Mouse (Mus musculus) heart, embryonic 12.5 days (tissue): ENCODE measurements around the gene Muc5ac. TPM values are rescaled to one million over a fixed set of nuclear protein-coding genes. Genes with fewer than 3 reads are reported as not detected.
"Not testable (repeated sequence)": the region's sequence is repeated elsewhere in the genome, so short reads cannot be mapped to it uniquely, and the experiment has no call there.

Experiments used
- ATAC-seq: fragments of 200-750 bp; cut with Nextera tagmentation; 2 replicates; pipeline ENCODE4 v1.8.0; 2017; ENCODE audit warnings: moderate TSS enrichment, moderate library complexity; ENCODE audit not compliant: insufficient number of reproducible peaks, low FRiP score
- H3K27ac ChIP-seq: fragments of 300-500 bp; sonication (generic); 2 replicates; pipeline ENCODE4 v1.5.1; 2016; ENCODE audit warnings: mild to moderate bottlenecking, moderate library complexity; ENCODE audit not compliant: poor library complexity, severe bottlenecking
- H3K27me3 ChIP-seq: fragments of 300-500 bp; sonication (generic); replicated peaks from 2 replicates; pipeline ENCODE4 v1.6.1; 2016; ENCODE audit warnings: mild to moderate bottlenecking, moderate library complexity
- H3K36me3 ChIP-seq: fragments of 300-500 bp; sonication (generic); 2 replicates; pipeline ENCODE4 v1.6.1; 2016; ENCODE audit warnings: mild to moderate bottlenecking, moderate library complexity
- H3K4me1 ChIP-seq: fragments of 300-500 bp; sonication (generic); replicated peaks from 2 replicates; pipeline ENCODE4 v1.6.1; 2016; ENCODE audit warnings: mild to moderate bottlenecking
- H3K4me2 ChIP-seq: fragments of 300-500 bp; sonication (generic); 2 replicates; pipeline ENCODE4 v1.6.1; 2016; ENCODE audit warnings: mild to moderate bottlenecking, moderate library complexity
- H3K4me3 ChIP-seq: fragments of 300-500 bp; sonication (generic); 2 replicates; pipeline ENCODE4 v1.5.1; 2016; ENCODE audit warnings: mild to moderate bottlenecking
- H3K9ac ChIP-seq: fragments of 300-500 bp; sonication (generic); 2 replicates; pipeline ENCODE4 v1.6.1; 2016; ENCODE audit warnings: mild to moderate bottlenecking, moderate library complexity
- H3K9me3 ChIP-seq: fragments of 300-500 bp; sonication (generic); replicated peaks from 2 replicates; pipeline ENCODE4 v1.6.1; 2016; ENCODE audit warnings: mild to moderate bottlenecking, moderate library complexity
- WGBS: fragments of 180-500 bp; shearing (Covaris S2); methylation state at CpG from one replicate; pipeline ENCODE4 v1.1.7; 2016; 5-methylcytosine and 5-hydroxymethylcytosine counted together
- polyA plus RNA-seq: library from polyadenylated mRNA; unstranded; fragments of >200 nt; fragmentation: Nextera tagmentation; extraction: Ambion mirVana; gene quantifications from 2 replicates; pipeline ENCODE4 v1.2.1, GENCODE M21; 2016

The Muc5ac gene
- polyA plus RNA-seq, 1 experiment from 2014 or later, result not detected

DNA sequence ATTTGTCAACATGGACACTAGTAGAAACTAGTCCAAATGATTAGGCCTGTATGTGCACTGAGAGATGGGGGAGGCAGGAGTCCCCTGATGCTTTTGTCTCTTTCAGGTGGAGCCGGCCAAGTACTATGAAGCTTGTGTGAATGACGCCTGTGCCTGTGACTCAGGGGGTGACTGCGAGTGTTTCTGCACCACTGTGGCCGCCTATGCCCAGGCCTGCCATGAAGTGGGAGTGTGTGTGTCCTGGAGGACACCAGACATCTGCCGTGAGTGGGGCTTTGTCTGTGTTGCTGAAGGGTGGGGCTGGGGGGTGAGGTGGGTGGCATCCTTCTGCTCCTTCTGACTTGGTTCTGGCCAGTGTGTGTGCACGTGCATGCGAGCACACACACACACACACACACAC, 14.4 kb downstream of the Muc5ac start:
- no peak for ATAC-seq
- H3K4me2 ChIP-seq, result no peak overlapping the region
- no peaks in the 10 kb centered on the region for H3K36me3 ChIP-seq
- peaks cover 13% of the 10 kb centered on the region for H3K9me3 ChIP-seq
- peaks cover 15% of the 10 kb centered on the region; the same call in 1 of the 2 replicates for H3K27me3 ChIP-seq
- 82% methylated on average over 7 of the region's 7 CpGs for WGBS
- no peak overlapping the region for H3K9ac ChIP-seq
- no peaks in the 10 kb centered on the region for H3K4me1 ChIP-seq
- H3K4me3 ChIP-seq, result no peak overlapping the region
- H3K27ac ChIP-seq, result no peak overlapping the region

DNA sequence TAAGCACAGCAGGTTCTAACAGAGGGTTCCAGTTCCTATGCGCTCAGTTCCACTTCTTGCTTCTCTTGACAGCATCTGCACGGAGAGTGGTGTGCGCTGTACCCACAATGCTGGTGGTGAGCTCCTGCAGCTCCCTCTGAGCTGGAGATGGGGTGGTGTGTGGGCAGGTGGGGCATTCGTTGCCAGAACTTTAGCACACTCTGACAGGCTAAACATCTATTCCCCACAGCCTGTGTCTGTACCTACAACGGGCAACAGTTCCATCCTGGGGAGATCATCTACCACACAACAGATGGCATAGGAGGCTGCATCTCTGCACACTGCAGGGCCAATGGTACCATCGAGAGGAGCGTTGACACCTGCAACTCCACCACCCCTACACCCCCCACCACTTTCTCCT, 16.6 kb downstream of the Muc5ac start:
- no peaks in the 10 kb centered on the region for H3K4me1 ChIP-seq
- H3K9me3 ChIP-seq, result no peaks in the 10 kb centered on the region
- no peak overlapping the region for H3K4me2 ChIP-seq
- no peak overlapping the region for H3K27ac ChIP-seq
- H3K36me3 ChIP-seq, result no peaks in the 10 kb centered on the region
- no peak overlapping the region for H3K9ac ChIP-seq
- H3K27me3 ChIP-seq, result peaks cover 15% of the 10 kb centered on the region; the same call in 1 of the 2 replicates
- ATAC-seq, result no peak
- H3K4me3 ChIP-seq, result no peak overlapping the region
- WGBS, result 77% methylated on average over 7 of the region's 7 CpGs

DNA sequence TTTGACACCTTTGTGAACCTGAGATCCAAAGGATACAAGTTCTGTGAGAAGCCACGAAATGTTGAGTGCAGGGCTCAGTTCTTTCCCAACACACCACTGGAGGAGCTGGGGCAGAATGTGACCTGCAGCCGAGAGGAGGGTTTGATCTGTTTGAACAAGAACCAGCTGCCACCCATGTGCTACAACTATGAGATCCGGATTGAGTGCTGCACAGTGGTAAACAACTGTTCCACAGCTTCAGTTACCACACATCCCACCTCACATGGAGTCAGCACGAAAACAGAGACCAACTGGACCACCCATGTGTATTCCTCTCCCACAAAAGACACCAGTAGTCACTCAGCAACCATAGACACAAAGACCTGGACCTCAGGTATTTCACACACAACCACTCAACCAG, 19.1 kb downstream of the Muc5ac start:
- no CpG with 5 or more reads among the region's 4 CpGs for WGBS
- ATAC-seq, H3K9me3 ChIP-seq: not testable (repeated sequence)

DNA sequence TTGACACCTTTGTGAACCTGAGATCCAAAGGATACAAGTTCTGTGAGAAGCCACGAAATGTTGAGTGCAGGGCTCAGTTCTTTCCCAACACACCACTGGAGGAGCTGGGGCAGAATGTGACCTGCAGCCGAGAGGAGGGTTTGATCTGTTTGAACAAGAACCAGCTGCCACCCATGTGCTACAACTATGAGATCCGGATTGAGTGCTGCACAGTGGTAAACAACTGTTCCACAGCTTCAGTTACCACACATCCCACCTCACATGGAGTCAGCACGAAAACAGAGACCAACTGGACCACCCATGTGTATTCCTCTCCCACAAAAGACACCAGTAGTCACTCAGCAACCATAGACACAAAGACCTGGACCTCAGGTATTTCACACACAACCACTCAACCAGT, 21.2 kb downstream of the Muc5ac start:
- H3K4me1 ChIP-seq, H3K9me3 ChIP-seq, H3K4me3 ChIP-seq, H3K27ac ChIP-seq, H3K9ac ChIP-seq, ATAC-seq, H3K4me2 ChIP-seq, H3K36me3 ChIP-seq: not testable (repeated sequence)
- no CpG with 5 or more reads among the region's 4 CpGs for WGBS
- 0 out of 2 replicates have a peak, but pooled peaks cover 11% of the 10 kb centered on the region for H3K27me3 ChIP-seq

More for the DNA sequence above, 19.1 kb downstream of the Muc5ac start:
- not testable (repeated sequence) for H3K9ac ChIP-seq, H3K36me3 ChIP-seq, H3K27ac ChIP-seq, H3K4me2 ChIP-seq, H3K4me3 ChIP-seq, H3K4me1 ChIP-seq
- H3K27me3 ChIP-seq, result 0 out of 2 replicates have a peak, but pooled peaks cover 14% of the 10 kb centered on the region

DNA sequence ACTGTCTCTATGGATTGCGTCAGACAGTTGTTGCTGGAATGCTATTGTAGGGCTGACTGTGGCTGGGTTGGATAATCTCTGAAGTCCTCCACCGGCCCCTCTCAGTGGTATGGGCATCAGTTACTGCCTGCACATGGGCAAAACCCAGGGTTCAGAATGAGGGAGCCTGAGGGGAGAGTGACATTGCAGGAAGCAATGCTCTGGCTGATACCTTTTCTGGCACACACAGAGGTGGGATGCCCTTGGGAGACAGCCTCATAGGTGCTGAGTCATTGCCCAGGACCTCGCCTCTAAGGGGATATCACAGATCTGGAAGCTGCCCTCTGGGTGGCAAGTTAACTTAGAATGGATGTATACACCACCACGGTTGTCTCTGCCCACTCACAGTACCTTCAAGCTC, 24.5 kb downstream of the Muc5ac start:
- Histone ChIP-seq H3K4me1 (no peaks in the 10 kb centered on the region), H3K27ac (no peak overlapping the region), H3K27me3 (no peaks in the 10 kb centered on the region), H3K9ac (no peak overlapping the region), H3K4me3 (no peak overlapping the region), H3K36me3 (no peaks in the 10 kb centered on the region), H3K4me2 (no peak overlapping the region), H3K9me3 (no peaks in the 10 kb centered on the region)
- no peak for ATAC-seq
- 70% methylated on average over 4 of the region's 4 CpGs for WGBS

DNA sequence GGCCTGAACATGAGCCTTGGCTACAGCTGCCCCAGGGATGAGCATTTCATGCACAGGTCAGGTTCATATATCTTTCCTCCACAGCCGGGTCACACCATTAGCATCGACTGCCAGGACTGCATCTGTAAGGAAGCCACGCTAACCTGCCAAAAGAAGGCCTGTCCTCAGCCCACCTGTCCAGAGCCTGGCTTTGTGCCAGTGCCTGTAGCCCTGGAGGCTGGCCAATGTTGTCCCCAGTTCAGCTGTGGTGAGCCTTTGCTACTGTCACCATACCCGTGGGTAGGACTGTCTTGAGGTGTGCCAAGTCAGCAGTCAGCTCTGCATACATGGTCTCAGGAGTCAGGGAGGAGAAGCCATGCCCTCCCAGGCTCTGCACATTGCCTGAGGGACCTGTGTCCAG, 26.6 kb downstream of the Muc5ac start:
- H3K9ac ChIP-seq, result no peak overlapping the region
- no peaks in the 10 kb centered on the region for H3K9me3 ChIP-seq
- no peaks in the 10 kb centered on the region for H3K27me3 ChIP-seq
- H3K4me3 ChIP-seq, result no peak overlapping the region
- no peaks in the 10 kb centered on the region for H3K4me1 ChIP-seq
- H3K4me2 ChIP-seq, result no peak overlapping the region
- ATAC-seq, result no peak
- no peaks in the 10 kb centered on the region for H3K36me3 ChIP-seq
- H3K27ac ChIP-seq, result no peak overlapping the region
- 74% methylated on average over 4 of the region's 4 CpGs for WGBS

DNA sequence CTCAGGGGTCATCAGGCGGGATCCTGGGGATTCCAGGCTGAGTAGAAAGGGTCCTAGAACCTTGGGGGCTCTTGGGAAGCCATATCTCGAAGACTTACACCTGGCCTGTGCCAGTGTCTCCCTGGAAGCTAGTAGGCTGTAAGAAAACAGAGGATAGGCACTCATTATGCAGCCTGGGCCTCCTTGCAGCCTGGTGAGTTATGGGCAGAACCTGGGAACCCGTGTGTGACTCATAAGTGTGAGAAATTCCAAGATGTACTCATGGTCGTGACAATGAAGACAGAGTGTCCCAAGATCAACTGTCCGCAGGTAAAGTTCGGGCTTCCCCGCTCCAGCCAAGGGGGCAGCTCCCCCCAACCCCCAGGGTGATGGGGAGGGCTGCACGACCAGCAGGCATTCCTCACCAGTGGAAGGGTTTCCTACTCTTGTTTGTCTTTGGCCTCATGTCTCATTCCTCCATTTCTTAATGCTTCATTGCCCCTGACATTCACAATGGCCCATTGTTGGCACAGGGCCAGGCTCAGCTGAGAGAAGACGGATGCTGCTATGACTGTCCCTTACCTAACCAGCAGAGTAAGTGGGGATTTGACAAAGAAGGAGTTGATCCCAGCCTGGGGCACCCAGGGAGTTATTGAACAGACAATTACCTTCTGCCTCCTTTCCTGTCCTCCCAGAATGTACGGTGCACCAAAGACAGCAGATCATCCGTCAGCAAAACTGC, 28.7 kb downstream of the Muc5ac start:
- Histone ChIP-seq H3K36me3 (no peaks in the 10 kb centered on the region), H3K9ac (no peak overlapping the region), H3K27ac (no peak overlapping the region), H3K27me3 (no peaks in the 10 kb centered on the region), H3K4me1 (no peaks in the 10 kb centered on the region), H3K4me2 (no peak overlapping the region), H3K4me3 (no peak overlapping the region), H3K9me3 (no peaks in the 10 kb centered on the region)
- WGBS, result 75% methylated on average over 11 of the region's 11 CpGs
- no peak for ATAC-seq

DNA sequence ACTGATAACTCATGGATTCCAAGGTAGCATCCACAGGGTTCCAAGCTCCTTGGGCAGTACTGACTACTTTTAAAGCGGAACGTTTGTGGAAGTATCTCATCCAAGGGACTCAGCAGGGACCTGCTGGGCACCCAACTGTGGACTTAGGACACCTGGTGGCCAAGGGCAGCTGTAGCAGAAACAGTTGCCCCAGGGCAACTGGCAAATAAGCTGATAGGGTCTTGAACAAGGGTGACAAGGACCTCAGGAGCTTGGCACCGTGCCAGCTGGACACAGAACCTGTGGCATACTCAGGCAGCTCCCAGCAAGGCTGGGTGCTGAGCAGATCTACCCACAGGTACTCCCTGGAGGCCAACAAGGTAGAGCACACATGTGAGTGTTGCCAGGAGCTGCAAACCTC, 29.5 kb downstream of the Muc5ac start:
- Histone ChIP-seq H3K36me3 (no peaks in the 10 kb centered on the region), H3K4me1 (no peaks in the 10 kb centered on the region), H3K4me2 (no peak overlapping the region), H3K27me3 (no peaks in the 10 kb centered on the region), H3K27ac (no peak overlapping the region), H3K9me3 (no peaks in the 10 kb centered on the region), H3K4me3 (no peak overlapping the region), H3K9ac (no peak overlapping the region)
- ATAC-seq, result no peak
- WGBS, result 74% methylated on average over 3 of the region's 3 CpGs

DNA sequence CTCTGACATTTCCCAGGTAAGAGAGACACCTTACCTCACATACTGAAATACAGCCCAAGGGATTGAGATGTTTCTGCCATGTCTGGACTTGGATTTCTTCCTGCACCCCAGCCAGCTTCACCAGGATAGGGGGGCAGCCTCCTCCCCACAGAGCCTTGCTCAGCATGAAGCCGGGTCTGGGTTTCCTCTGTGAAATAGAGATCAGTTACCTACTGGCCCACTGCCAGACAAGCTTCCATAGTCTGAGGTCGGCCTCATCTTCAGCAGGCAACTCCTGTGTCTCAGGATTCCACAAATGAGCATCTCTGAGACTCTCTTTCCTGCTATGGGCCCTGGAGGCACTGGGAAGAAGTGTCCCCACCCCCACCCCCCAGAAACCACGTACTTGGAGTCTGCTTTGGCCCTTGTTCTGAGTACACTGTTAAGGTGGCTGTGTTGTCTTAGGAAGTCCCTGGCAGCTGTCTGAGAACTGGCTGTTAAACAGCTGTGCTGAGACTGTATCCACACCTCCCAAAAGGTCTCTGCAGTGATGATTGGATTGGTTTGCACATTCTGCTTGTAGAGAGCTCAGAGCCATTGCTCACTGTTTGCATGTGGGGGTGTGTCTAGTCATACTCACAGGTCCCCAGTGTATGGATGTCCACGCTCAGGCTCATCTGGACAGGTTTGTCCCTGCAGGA, 34.0 kb downstream of the Muc5ac start:
- no peak overlapping the region for H3K4me3 ChIP-seq
- no peak overlapping the region for H3K4me2 ChIP-seq
- no peaks in the 10 kb centered on the region for H3K9me3 ChIP-seq
- H3K36me3 ChIP-seq, result no peaks in the 10 kb centered on the region
- peaks cover 7% of the 10 kb centered on the region for H3K27me3 ChIP-seq
- H3K27ac ChIP-seq, result no peak overlapping the region
- no peak overlapping the region for H3K9ac ChIP-seq
- no peaks in the 10 kb centered on the region for H3K4me1 ChIP-seq
- ATAC-seq, result no peak
- WGBS, result 49% methylated on average over 4 of the region's 4 CpGs

DNA sequence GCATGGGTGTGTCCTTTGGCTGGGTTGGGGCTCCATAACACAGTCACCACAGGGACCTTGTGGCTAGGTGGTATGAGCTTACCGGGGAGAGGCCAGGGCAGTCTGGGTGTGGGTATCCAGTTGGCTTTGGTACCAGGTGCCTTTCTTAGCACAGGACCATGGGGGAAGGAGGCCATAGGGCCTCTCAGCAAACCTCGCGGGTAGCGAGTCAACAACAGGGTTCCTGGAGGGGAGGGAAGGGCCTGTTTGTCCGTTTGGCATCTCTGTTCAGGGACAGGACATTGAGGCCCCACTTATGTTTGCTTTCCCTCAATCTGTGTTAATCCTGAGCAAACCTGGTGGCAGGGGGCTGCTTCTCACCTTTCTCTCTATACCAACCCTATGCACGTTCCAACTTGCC, 34.9 kb downstream of the Muc5ac start:
- no peak for ATAC-seq
- Histone ChIP-seq H3K4me3 (no peak overlapping the region), H3K4me1 (no peaks in the 10 kb centered on the region), H3K27ac (no peak overlapping the region), H3K36me3 (no peaks in the 10 kb centered on the region), H3K4me2 (no peak overlapping the region), H3K9ac (no peak overlapping the region), H3K9me3 (no peaks in the 10 kb centered on the region), H3K27me3 (peaks cover 7% of the 10 kb centered on the region)
- WGBS, result 74% methylated on average over 6 of the region's 6 CpGs

DNA sequence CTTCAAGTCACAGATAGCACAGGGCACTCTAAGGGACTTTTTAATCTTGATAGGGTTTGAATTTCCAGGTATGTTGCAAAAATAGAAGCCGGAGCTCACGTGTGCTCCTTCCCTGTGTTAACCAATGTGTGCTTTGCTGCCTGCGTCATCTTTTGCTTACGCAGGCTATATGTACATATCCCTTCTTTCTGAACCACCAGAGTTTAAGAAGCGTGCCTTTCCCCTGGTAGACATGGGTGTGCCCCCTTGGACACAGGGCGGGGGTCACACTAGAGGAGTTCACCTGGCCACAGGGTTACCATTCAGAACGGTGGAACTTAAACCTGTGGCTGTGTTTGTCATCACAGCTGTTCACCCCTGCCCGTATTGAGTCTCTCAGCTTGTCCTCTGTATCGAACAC, 35.6 kb downstream of the Muc5ac start:
- Histone ChIP-seq H3K4me1 (no peaks in the 10 kb centered on the region), H3K9me3 (no peaks in the 10 kb centered on the region), H3K36me3 (no peaks in the 10 kb centered on the region), H3K27ac (no peak overlapping the region), H3K9ac (no peak overlapping the region), H3K27me3 (peaks cover 7% of the 10 kb centered on the region), H3K4me3 (no peak overlapping the region), H3K4me2 (no peak overlapping the region)
- ATAC-seq, result no peak
- 83% methylated on average over 9 of the region's 9 CpGs for WGBS
